Comparison of ENCODE assay signal across 11 mouse cellular contexts in genomic region chr3:121700364-121700952, GRCm38 (mm10). TPM values are rescaled to one million over a fixed set of nuclear protein-coding genes. Genes with fewer than 3 reads are reported as not detected.
DNase-seq lines count a peak whose midpoint lies in the region; ATAC-seq and TF ChIP-seq lines count a peak whose summit lies in the region.
"Had no signal": no experiment of that assay in that cellular context is flagged by ENCODE, and none has a peak within 500 bp of the region (broad histone marks: within the 10 kb centered on the region; RNA-seq: fewer than 3 reads in every experiment).

No protein-coding gene starts in this region.

- no peak overlapping the region for H3K9ac ChIP-seq in intestine, embryonic 15.5 days
- no peak overlapping the region for H3K9ac ChIP-seq in intestine, embryonic 16.5 days (ENCODE audit: low read depth, low read length)
- peak overlapping the region; percentile 15; the same call in 1 of the 2 replicates for H3K9ac ChIP-seq in forebrain, postnatal 0 days
- H3K9ac ChIP-seq: lung, embryonic 15.5 days had no signal

- TF ChIP-seq CTCF in forebrain, postnatal 0 days (IDR thresholded peaks at IDR 0.05; ENCODE audit: low read depth): no peak

- no peaks in the 10 kb centered on the region for H3K36me3 ChIP-seq in intestine, embryonic 15.5 days
- no peaks in the 10 kb centered on the region for H3K36me3 ChIP-seq in intestine, embryonic 16.5 days (ENCODE audit: control insufficient read depth, insufficient read depth, low read length)
- no peaks in the 10 kb centered on the region for H3K36me3 ChIP-seq in forebrain, postnatal 0 days (ENCODE audit: insufficient read depth)
- H3K36me3 ChIP-seq: lung, embryonic 15.5 days had no signal

- DNase-seq in forebrain, postnatal 0 days: peak; percentile 90
- peak; percentile 43 for DNase-seq in left cerebral cortex, postnatal 4 days
- DNase-seq in right cerebral cortex, postnatal 10 days (ENCODE audit: low spot score in 2 of 2): peak; percentile 81 to 92
- DNase-seq in thymus, postnatal 36 days: no peak
- no peak for DNase-seq in kidney, adult 11 months
- DNase-seq in ovary, postnatal 10 days (ENCODE audit: low spot score): no peak

- ATAC-seq in intestine, embryonic 15.5 days: peak; percentile 43; the same call in 1 of the 2 replicates
- no peak; the same call in 1 of the 2 replicates for ATAC-seq in intestine, embryonic 16.5 days
- ATAC-seq in forebrain, postnatal 0 days: peak; percentile 97

- no peak overlapping the region for H3K27ac ChIP-seq in intestine, embryonic 15.5 days
- H3K27ac ChIP-seq in intestine, embryonic 16.5 days (ENCODE audit: low read length): no peak overlapping the region
- H3K27ac ChIP-seq in forebrain, postnatal 0 days (ENCODE audit: low read depth, low read length): peak overlapping the region; percentile 90
- H3K27ac ChIP-seq: lung, embryonic 15.5 days had no signal

- H3K4me2 ChIP-seq in intestine, embryonic 15.5 days (replicated peaks): no peak overlapping the region
- no peak overlapping the region for H3K4me2 ChIP-seq in intestine, embryonic 16.5 days (ENCODE audit: low read depth, low read length)
- peak overlapping the region; percentile 26 for H3K4me2 ChIP-seq in forebrain, postnatal 0 days (ENCODE audit: low read depth)
- H3K4me2 ChIP-seq: lung, embryonic 15.5 days had no signal

- intact Hi-C loops in left cerebral cortex, postnatal 4 days (cut with DNase I): no loop called here

- H3K4me1 ChIP-seq in intestine, embryonic 15.5 days (replicated peaks): no peaks in the 10 kb centered on the region
- no peaks in the 10 kb centered on the region for H3K4me1 ChIP-seq in intestine, embryonic 16.5 days (ENCODE audit: control insufficient read depth, insufficient read depth, low read length)
- peaks cover 22% of the 10 kb centered on the region for H3K4me1 ChIP-seq in forebrain, postnatal 0 days (ENCODE audit: insufficient read depth)

- peaks cover 3% of the 10 kb centered on the region for H3K27me3 ChIP-seq in intestine, embryonic 15.5 days (replicated peaks)
- 0 out of 2 replicates have a peak, but pooled peaks cover 3% of the 10 kb centered on the region for H3K27me3 ChIP-seq in intestine, embryonic 16.5 days (replicated peaks; ENCODE audit: control insufficient read depth, insufficient read depth, low read length)
- H3K27me3 ChIP-seq in forebrain, postnatal 0 days (ENCODE audit: insufficient read depth, low read length): no peaks in the 10 kb centered on the region
- H3K27me3 ChIP-seq: lung, embryonic 15.5 days had no signal

- H3K9me3 ChIP-seq in intestine, embryonic 15.5 days: no peaks in the 10 kb centered on the region
- H3K9me3 ChIP-seq in intestine, embryonic 16.5 days (ENCODE audit: control insufficient read depth, low read length): no peaks in the 10 kb centered on the region
- no peaks in the 10 kb centered on the region for H3K9me3 ChIP-seq in forebrain, postnatal 0 days (ENCODE audit: low read length)
- H3K9me3 ChIP-seq: lung, embryonic 15.5 days had no signal

- WGBS in intestine, embryonic 15.5 days: 45% methylated on average over 8 of the region's 8 CpGs
- WGBS in intestine, embryonic 16.5 days: 38% methylated on average over 8 of the region's 8 CpGs
- WGBS in forebrain, postnatal 0 days: 5% methylated on average over 8 of the region's 8 CpGs

- H3K4me3 ChIP-seq in intestine, embryonic 15.5 days (replicated peaks): no peak overlapping the region
- no peak overlapping the region for H3K4me3 ChIP-seq in intestine, embryonic 16.5 days (ENCODE audit: low read length)
- no peak overlapping the region; the same call in 1 of the 2 replicates for H3K4me3 ChIP-seq in forebrain, postnatal 0 days (ENCODE audit: low read depth, low read length)
- H3K4me3 ChIP-seq: erythroblast, embryonic 14.5 days; lung, embryonic 15.5 days had no signal

RNA-seq across cellular contexts. Expression of gene F3, which starts 22.9 kb away (rescaled TPM):
- polyA plus RNA-seq in intestine, embryonic 15.5 days (2015; fragmentation: Nextera tagmentation; extraction: Ambion mirVana): 23.3 and 27.5 TPM in 2 replicates
- polyA plus RNA-seq in intestine, embryonic 16.5 days (2015; fragmentation: Nextera tagmentation; extraction: Ambion mirVana): 24.7 and 28.6 TPM in 2 replicates
- total RNA-seq in forebrain, postnatal 0 days (2014; rRNA removed): 9.7 and 11.5 TPM in 2 replicates
- polyA plus RNA-seq in forebrain, postnatal 0 days (2015; fragmentation: Nextera tagmentation; extraction: Ambion mirVana): 13.4 and 14.2 TPM in 2 replicates
- 10 to 100 TPM; 15.2 to 16.6 TPM for total RNA-seq in left cerebral cortex, postnatal 4 days (2021)
- polyA plus RNA-seq: erythroblast, embryonic 14.5 days had no signal

RNA-seq across cellular contexts. Expression of gene 4930432M17Rik, which starts 29.9 kb away (rescaled TPM):
- polyA plus RNA-seq in intestine, embryonic 15.5 days (2015; fragmentation: Nextera tagmentation; extraction: Ambion mirVana): not detected in 2 replicates
- polyA plus RNA-seq in intestine, embryonic 16.5 days (2015; fragmentation: Nextera tagmentation; extraction: Ambion mirVana): not detected in 2 replicates
- total RNA-seq in forebrain, postnatal 0 days (2014; rRNA removed): not detected in 2 replicates
- not detected in 2 replicates for polyA plus RNA-seq in forebrain, postnatal 0 days (2015; fragmentation: Nextera tagmentation; extraction: Ambion mirVana)
- total RNA-seq in left cerebral cortex, postnatal 4 days (2021): not detected
- polyA plus RNA-seq: erythroblast, embryonic 14.5 days; lung, embryonic 15.5 days; thymus, postnatal 0 days had no signal

Comparison
In these comparisons a context has a peak if more than half of its experiments do, and no peak if none do; other contexts are left out.
1. DNase-seq: peak in forebrain, postnatal 0 days (single experiment), left cerebral cortex, postnatal 4 days (single experiment) and right cerebral cortex, postnatal 10 days (2 of 2); none in thymus, postnatal 36 days (0 of 2), kidney, adult 11 months (single experiment) and ovary, postnatal 10 days (single experiment).